Mouse (Mus musculus) forebrain, embryonic 11.5 days (tissue): ENCODE data around the gene Ear2. TPM values are rescaled to one million over a fixed set of nuclear protein-coding genes. Genes with fewer than 3 reads are reported as not detected.
"Not testable (repeated sequence)": the region's sequence is repeated elsewhere in the genome, so short reads cannot be mapped to it uniquely, and the experiment has no call there.

Experiments used
- ATAC-seq: fragments of 200-750 bp; cut with Nextera tagmentation; replicated peaks from 2 replicates; pipeline ENCODE4 v1.8.0; 2017; ENCODE audit warnings: moderate TSS enrichment; ENCODE audit not compliant: low FRiP score
- DNase-seq: peaks from one replicate; pipeline ENCODE4 v3.0.0-alpha.2; 2017; ENCODE audit warnings: low spot score
- H3K27ac ChIP-seq: fragments of 300-500 bp; sonication (generic); 2 replicates; pipeline ENCODE4 v1.5.1; 2014; ENCODE audit warnings: low read depth, low read length
- H3K27me3 ChIP-seq: fragments of 300-500 bp; sonication (generic); 2 replicates; pipeline ENCODE4 v1.6.1; 2014; ENCODE audit warnings: mild to moderate bottlenecking, low read length, mixed read lengths; ENCODE audit not compliant: control insufficient read depth, insufficient read depth
- H3K36me3 ChIP-seq: fragments of 300-500 bp; sonication (generic); 2 replicates; pipeline ENCODE4 v1.6.1; 2014; ENCODE audit warnings: mild to moderate bottlenecking, low read length, moderate library complexity, mixed read lengths; ENCODE audit not compliant: control insufficient read depth, insufficient read depth
- H3K4me1 ChIP-seq: fragments of 300-500 bp; sonication (generic); replicated peaks from 2 replicates; pipeline ENCODE4 v1.6.1; 2014; ENCODE audit warnings: low read length, mixed read lengths; ENCODE audit not compliant: control insufficient read depth, insufficient read depth
- H3K4me2 ChIP-seq: fragments of 300-500 bp; sonication (generic); 2 replicates; pipeline ENCODE4 v1.6.1; 2014; ENCODE audit warnings: low read depth, mild to moderate bottlenecking, low read length, moderate library complexity, mixed read lengths; ENCODE audit not compliant: severe bottlenecking
- H3K4me3 ChIP-seq: fragments of 300-500 bp; sonication (generic); 2 replicates; pipeline ENCODE4 v1.5.1; 2014; ENCODE audit warnings: low read depth, low read length
- H3K9ac ChIP-seq: fragments of 300-500 bp; sonication (generic); 2 replicates; pipeline ENCODE4 v1.6.1; 2014; ENCODE audit warnings: low read length
- H3K9me3 ChIP-seq: fragments of 300-500 bp; sonication (generic); 2 replicates; pipeline ENCODE4 v1.6.1; 2016; ENCODE audit warnings: low read length, mixed read lengths; ENCODE audit not compliant: control insufficient read depth
- WGBS: fragments of 180-500 bp; shearing (Covaris S2); extraction: QIAGEN DNeasy Blood & Tissue Kit; methylation state at CpG from one replicate; pipeline ENCODE4 v1.1.7; 2014; 5-methylcytosine and 5-hydroxymethylcytosine counted together
- polyA plus RNA-seq: library from polyadenylated mRNA; unstranded; fragments of >200 nt; fragmentation: Nextera tagmentation; extraction: Ambion mirVana; gene quantifications from 2 replicates; pipeline ENCODE4 v1.2.1, GENCODE M21; 2014

Gene Ear2
- polyA plus RNA-seq: not detected in 2 replicates

DNA sequence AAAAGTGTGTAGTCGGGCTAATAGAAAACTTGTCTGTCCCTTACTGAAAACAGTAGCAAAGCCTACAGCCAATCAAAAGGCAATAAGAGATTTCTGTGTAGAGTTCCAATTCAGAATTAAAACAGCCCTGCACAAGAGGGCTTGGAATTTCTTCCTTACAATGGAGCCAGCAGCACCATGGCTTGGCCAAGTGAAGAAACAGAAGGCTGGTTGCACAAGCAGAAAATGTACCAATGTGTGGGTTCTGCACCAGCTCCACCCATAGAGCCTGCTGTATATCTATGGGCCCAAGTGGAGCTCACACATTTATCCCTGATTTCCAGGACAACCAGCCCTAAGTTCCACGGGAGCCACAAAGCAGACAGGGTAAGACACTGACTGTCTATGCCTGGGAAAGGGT is at the start of gene Ear2:
Ear2 (plus strand) TSS at position 301 of the 400 bp plus-strand sequence.
- not testable (repeated sequence) for H3K4me3 ChIP-seq, DNase-seq, H3K27ac ChIP-seq, H3K27me3 ChIP-seq, H3K4me2 ChIP-seq, H3K36me3 ChIP-seq, H3K9me3 ChIP-seq, H3K4me1 ChIP-seq, H3K9ac ChIP-seq, ATAC-seq
- WGBS: 76% methylated on average over 2 of the region's 2 CpGs

- not testable (repeated sequence) for H3K36me3 ChIP-seq, H3K4me3 ChIP-seq, H3K4me1 ChIP-seq, H3K27me3 ChIP-seq, ATAC-seq, H3K9ac ChIP-seq, H3K4me2 ChIP-seq, H3K27ac ChIP-seq, H3K9me3 ChIP-seq
- DNase-seq: peak; percentile 49
- WGBS: 62% methylated on average over 1 of the region's 1 CpGs
These were observed 34.6 kb upstream of the Ear2 start for GRCm38 (mm10) chr14:44067879-44068278.

DNA sequence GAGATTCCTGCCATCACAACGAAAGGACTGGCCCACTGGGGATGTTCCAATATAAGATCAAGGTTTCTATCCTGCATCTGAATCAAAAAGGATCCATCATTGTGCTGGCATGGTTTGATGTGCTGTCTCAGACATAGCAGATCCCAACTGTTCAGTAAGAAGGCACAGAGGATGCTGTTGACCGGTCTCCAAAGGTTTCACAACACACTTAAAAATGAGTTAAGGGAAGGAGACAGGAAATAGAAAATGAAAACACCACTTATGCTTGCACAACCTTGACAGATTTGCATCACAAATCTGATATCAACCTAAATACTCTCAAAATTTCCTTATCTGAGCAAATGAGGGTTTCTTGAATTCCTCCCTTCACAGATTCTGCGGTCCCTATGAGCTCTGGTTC is 31.9 kb upstream of the Ear2 start:
- not testable (repeated sequence) for H3K9me3 ChIP-seq, H3K4me1 ChIP-seq, H3K27me3 ChIP-seq, ATAC-seq, H3K36me3 ChIP-seq, H3K27ac ChIP-seq, H3K4me3 ChIP-seq, H3K4me2 ChIP-seq, DNase-seq, H3K9ac ChIP-seq
- WGBS: 68% methylated on average over 1 of the region's 3 CpGs

DNA sequence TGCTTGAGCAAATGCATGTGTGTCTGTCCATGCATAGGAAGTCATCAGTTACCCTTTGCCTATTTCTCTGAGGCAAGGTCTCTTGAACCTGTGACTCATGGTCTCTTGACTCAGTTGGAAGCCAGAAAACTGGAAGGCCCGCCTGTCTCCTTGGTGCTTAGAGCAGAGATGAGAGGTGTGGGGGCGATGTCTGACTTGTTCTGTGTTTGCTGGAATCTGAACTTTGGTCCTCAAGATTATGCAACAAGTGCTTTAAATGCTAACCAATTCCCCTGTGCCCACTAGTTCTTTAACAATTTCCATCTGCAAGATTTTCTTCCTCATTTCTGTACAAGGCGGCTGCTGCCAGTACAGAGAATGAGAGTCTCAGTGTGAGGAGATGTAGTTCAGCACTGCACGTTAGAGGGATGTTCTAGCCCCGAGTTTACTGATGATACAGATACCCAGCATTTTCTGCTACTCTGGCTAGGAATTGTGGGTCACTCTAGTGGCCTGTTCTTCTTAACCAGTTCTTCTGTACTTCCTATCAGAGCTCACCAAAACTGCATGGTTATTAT is 24.6 kb upstream of the Ear2 start:
- H3K9me3 ChIP-seq, H3K4me3 ChIP-seq, H3K4me2 ChIP-seq, ATAC-seq, H3K36me3 ChIP-seq, DNase-seq, H3K9ac ChIP-seq, H3K27ac ChIP-seq, H3K27me3 ChIP-seq, H3K4me1 ChIP-seq: not testable (repeated sequence)
- 77% methylated on average over 3 of the region's 5 CpGs for WGBS

GRCm38 (mm10) chr14:44086588-44086987 is 15.9 kb upstream of the Ear2 start:
- not testable (repeated sequence) for H3K27me3 ChIP-seq, H3K4me1 ChIP-seq, H3K27ac ChIP-seq, ATAC-seq, H3K4me3 ChIP-seq, H3K4me2 ChIP-seq, H3K9ac ChIP-seq, DNase-seq, H3K36me3 ChIP-seq, H3K9me3 ChIP-seq
- 84% methylated on average over 1 of the region's 1 CpGs for WGBS

- H3K27ac ChIP-seq, H3K4me1 ChIP-seq, H3K27me3 ChIP-seq, H3K4me3 ChIP-seq, H3K4me2 ChIP-seq, H3K9me3 ChIP-seq, ATAC-seq, H3K9ac ChIP-seq, DNase-seq, H3K36me3 ChIP-seq: not testable (repeated sequence)
- 80% methylated on average over 2 of the region's 2 CpGs for WGBS
These were observed 14.9 kb upstream of the Ear2 start for GRCm38 (mm10) chr14:44087535-44087934.

GRCm38 (mm10) chr14:44091524-44091923 is 10.9 kb upstream of the Ear2 start:
- not testable (repeated sequence) for H3K9me3 ChIP-seq, H3K4me2 ChIP-seq, H3K4me3 ChIP-seq, DNase-seq, H3K9ac ChIP-seq, H3K4me1 ChIP-seq, ATAC-seq, H3K27ac ChIP-seq, H3K27me3 ChIP-seq, H3K36me3 ChIP-seq
- 75% methylated on average over 1 of the region's 1 CpGs for WGBS

GRCm38 (mm10) chr14:44094445-44094844 is 8.0 kb upstream of the Ear2 start:
- H3K9me3 ChIP-seq, DNase-seq, H3K4me1 ChIP-seq, H3K36me3 ChIP-seq, H3K4me2 ChIP-seq, H3K4me3 ChIP-seq, H3K27me3 ChIP-seq, H3K9ac ChIP-seq, ATAC-seq, H3K27ac ChIP-seq: not testable (repeated sequence)
- 62% methylated on average over 5 of the region's 5 CpGs for WGBS

DNA sequence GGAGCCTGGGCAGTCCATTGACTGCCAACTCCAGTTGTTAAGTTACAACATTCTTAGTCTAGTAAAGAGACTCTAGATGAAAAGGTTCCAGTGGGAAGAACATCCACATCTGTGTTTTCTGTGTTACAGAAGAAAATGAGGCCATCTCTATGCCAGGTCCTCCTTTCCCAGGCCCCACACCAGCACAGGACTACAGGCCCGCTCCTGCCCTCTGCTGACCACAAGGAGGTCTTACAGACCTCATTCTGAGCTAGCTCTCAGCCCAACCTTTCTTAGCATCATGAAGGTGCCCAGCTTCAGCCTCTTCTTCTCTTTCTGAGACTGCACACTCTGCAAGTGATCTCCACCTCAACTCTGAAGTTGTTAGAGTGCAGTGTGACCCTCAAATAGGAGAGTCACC is 2.4 kb upstream of the Ear2 start:
- not testable (repeated sequence) for H3K4me1 ChIP-seq, ATAC-seq, H3K4me3 ChIP-seq, H3K9me3 ChIP-seq, H3K27ac ChIP-seq, DNase-seq, H3K36me3 ChIP-seq, H3K4me2 ChIP-seq, H3K27me3 ChIP-seq, H3K9ac ChIP-seq
- WGBS: no CpG with 5 or more reads among the region's 1 CpGs
